Comparison of ENCODE assay signal across 21 mouse cellular contexts in the genomic region with DNA sequence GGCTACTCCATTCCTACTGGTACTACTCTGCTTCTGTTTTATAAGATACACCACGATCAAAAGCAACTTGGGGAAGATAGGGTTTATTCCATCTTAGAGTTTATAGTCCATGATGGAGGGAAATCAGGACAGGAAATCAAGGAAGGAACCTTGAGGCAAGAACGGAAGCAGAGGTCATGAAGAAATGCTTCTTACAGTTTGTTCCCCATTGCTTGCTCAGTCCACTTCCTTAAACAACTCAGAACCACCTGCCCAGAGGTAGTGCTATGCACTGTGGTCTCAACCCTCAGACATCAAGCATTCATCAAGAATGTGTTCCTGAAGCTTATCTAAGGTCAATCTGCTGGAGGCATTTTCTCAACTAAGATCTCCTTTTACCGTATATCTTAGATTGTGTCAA.
"Had no signal": no experiment of that assay in that cellular context is flagged by ENCODE, and none has a peak within 500 bp of the region (broad histone marks: within the 10 kb centered on the region; RNA-seq: fewer than 3 reads in every experiment).

No protein-coding gene starts in this region.

- H3K36me3 ChIP-seq: limb, embryonic 10.5 days; limb, embryonic 13.5 days; liver, embryonic 13.5 days; midbrain, embryonic 12.5 days; midbrain, embryonic 15.5 days; neural tube, embryonic 13.5 days had no signal

- H3K27me3 ChIP-seq: liver, embryonic 13.5 days; megakaryocyte, embryonic 14.5 days; midbrain, embryonic 12.5 days; midbrain, embryonic 15.5 days; neural tube, embryonic 13.5 days had no signal

- DNase-seq: kidney, adult 18-20 months; kidney, adult 9 months; kidney, postnatal 25 days; layer of hippocampus, adult 9-11 months; liver, embryonic 13.5 days; lung, embryonic 14.5 days; thymus, adult 2 months; thymus, postnatal 36 days had no signal

- H3K4me3 ChIP-seq: layer of hippocampus, adult 2 months; limb, embryonic 10.5 days; limb, embryonic 13.5 days; liver, embryonic 13.5 days; megakaryocyte, embryonic 14.5 days; midbrain, embryonic 12.5 days; midbrain, embryonic 15.5 days; myocyte; neural tube, embryonic 13.5 days had no signal

- H3K9ac ChIP-seq: limb, embryonic 13.5 days; liver, embryonic 13.5 days; lung, embryonic 14.5 days; midbrain, embryonic 12.5 days; midbrain, embryonic 15.5 days; neural tube, embryonic 13.5 days had no signal

- H3K4me2 ChIP-seq: limb, embryonic 13.5 days; liver, embryonic 13.5 days; lung, embryonic 14.5 days; midbrain, embryonic 12.5 days; midbrain, embryonic 15.5 days; neural tube, embryonic 13.5 days had no signal

- H3K27ac ChIP-seq: kidney, postnatal 0 days; layer of hippocampus, adult 2 months; limb, embryonic 10.5 days; limb, embryonic 13.5 days; liver, embryonic 13.5 days; midbrain, embryonic 12.5 days; midbrain, embryonic 15.5 days; neural tube, embryonic 13.5 days; stomach, postnatal 0 days had no signal

- H3K4me1 ChIP-seq: liver, embryonic 13.5 days; megakaryocyte, embryonic 14.5 days had no signal

- H3K9me3 ChIP-seq: limb, embryonic 10.5 days; limb, embryonic 13.5 days; liver, embryonic 13.5 days; midbrain, embryonic 12.5 days; midbrain, embryonic 15.5 days; neural tube, embryonic 13.5 days had no signal

- ATAC-seq: inflammation-experienced regulatory T-cells, adult 6 months; intestine, embryonic 16.5 days; lung, postnatal 0 days; midbrain, embryonic 15.5 days had no signal
